Mouse (Mus musculus): ENCODE results near the gene Prepl. TPM values are rescaled to one million over a fixed set of nuclear protein-coding genes. Genes with fewer than 3 reads are reported as not detected.
A peak's percentile ranks its signal among the peaks of the same experiment; 100 is the strongest.

Prepl gene
- polyA plus RNA-seq, 1 experiment from 2014 or later, result 4.5 TPM

DNA sequence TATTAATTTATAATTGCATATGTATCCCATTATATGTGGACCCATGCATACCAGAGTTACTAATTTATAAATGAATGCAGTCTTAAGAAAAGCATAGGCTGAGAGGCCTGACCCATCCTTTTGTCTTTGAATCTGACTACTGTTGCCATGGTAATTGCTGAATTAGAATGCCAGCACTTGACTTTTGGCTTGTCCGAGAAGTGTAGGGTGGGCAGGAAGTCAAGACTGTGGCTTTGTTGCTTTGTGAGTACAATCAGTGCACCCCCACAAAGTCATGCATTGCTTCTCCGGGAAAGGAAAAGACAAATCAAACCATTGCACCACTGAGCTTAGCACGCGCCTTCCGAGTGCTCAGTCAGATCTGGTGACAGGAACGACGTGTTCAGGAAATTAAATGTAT is 11.7 kb upstream of the Prepl start:
- ATAC-seq, result no peak
- TF ChIP-seq CTCF (IDR thresholded peaks at IDR 0.05; ENCODE audit: low read depth), result no peak
- no peak for TF ChIP-seq EP300 (IDR thresholded peaks at IDR 0.05; ENCODE audit: low read depth)

GRCm38 (mm10) chr17:85100232-85100631 is 10.2 kb upstream of the Prepl start:
- no peak overlapping the region for H3K4me3 ChIP-seq (ENCODE audit: low read depth, low read length)
- peaks cover 12% of the 10 kb centered on the region; the same call in 1 of the 2 replicates for H3K36me3 ChIP-seq (replicated peaks; ENCODE audit: insufficient read depth, low read length)
- no peak overlapping the region for H3K4me2 ChIP-seq (ENCODE audit: low read depth, low read length)
- no peak overlapping the region for H3K9ac ChIP-seq (replicated peaks)
- WGBS (ENCODE audit: insufficient replicate concordance), result 94% methylated on average over 3 of the region's 3 CpGs
- TF ChIP-seq CTCF (IDR thresholded peaks at IDR 0.05; ENCODE audit: low read depth) (no peak), EP300 (IDR thresholded peaks at IDR 0.05; ENCODE audit: low read depth) (no peak)
- DNase-seq (no peak), ATAC-seq (no peak)
- no peak overlapping the region for H3K27ac ChIP-seq (ENCODE audit: low read depth)
- H3K4me1 ChIP-seq (ENCODE audit: insufficient read depth), result peaks cover 2% of the 10 kb centered on the region; the same call in 1 of the 2 replicates
- no peaks in the 10 kb centered on the region for H3K27me3 ChIP-seq (ENCODE audit: insufficient read depth, low read length)
- H3K9me3 ChIP-seq (ENCODE audit: low read length), result 0 out of 2 replicates have a peak, but pooled peaks cover 3% of the 10 kb centered on the region

More for the DNA sequence above, 11.7 kb upstream of the Prepl start:
- 0 out of 2 replicates have a peak, but pooled peaks cover 3% of the 10 kb centered on the region for H3K9me3 ChIP-seq (ENCODE audit: low read length)
- H3K4me1 ChIP-seq (ENCODE audit: insufficient read depth), result peaks cover 2% of the 10 kb centered on the region; the same call in 1 of the 2 replicates
- no peak overlapping the region for H3K9ac ChIP-seq (replicated peaks)
- no peaks in the 10 kb centered on the region for H3K27me3 ChIP-seq (ENCODE audit: insufficient read depth, low read length)
- no peak overlapping the region for H3K4me2 ChIP-seq (ENCODE audit: low read depth, low read length)
- H3K4me3 ChIP-seq (ENCODE audit: low read depth, low read length), result no peak overlapping the region
- H3K27ac ChIP-seq (ENCODE audit: low read depth), result no peak overlapping the region
- H3K36me3 ChIP-seq (replicated peaks; ENCODE audit: insufficient read depth, low read length), result peaks cover 12% of the 10 kb centered on the region; the same call in 1 of the 2 replicates
- 89% methylated on average over 7 of the region's 7 CpGs for WGBS (ENCODE audit: insufficient replicate concordance)
- DNase-seq, result no peak

DNA sequence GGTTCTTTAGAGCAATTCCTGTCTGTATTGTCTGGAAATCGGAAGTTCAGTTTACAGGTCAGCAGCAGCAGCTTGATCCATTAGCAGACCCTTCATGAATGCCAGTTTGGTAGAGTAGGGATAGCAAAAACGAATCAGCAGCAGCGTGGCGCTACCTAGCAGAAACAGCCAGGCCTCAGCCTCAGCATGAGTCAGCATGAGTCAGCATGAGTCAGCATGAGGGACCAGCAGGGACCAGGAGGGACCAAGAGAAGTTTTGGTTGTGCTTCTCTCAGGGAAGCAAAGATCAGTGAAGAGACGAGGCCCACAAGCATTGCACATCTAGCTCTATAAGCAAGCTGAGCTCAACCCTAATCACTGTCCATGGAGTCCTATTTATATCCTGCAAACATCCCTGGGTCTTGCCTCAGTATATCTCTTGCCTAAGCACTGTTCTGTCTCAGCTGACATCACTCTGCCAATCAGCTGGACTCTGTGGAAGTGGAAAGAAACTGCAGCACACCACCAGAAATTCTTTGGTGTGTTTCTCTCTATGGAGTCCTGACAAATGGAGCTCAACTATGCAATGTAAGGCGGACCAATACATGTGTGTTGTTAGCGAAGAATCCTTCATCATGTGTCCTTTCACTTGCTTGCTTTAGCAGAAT is 8.8 kb upstream of the Prepl start:
- Histone ChIP-seq H3K4me2 (ENCODE audit: low read depth, low read length) (no peak overlapping the region), H3K4me1 (ENCODE audit: insufficient read depth) (peaks cover 2% of the 10 kb centered on the region; the same call in 1 of the 2 replicates), H3K27me3 (ENCODE audit: insufficient read depth, low read length) (no peaks in the 10 kb centered on the region), H3K9me3 (ENCODE audit: low read length) (0 out of 2 replicates have a peak, but pooled peaks cover 3% of the 10 kb centered on the region), H3K9ac (replicated peaks) (no peak overlapping the region), H3K36me3 (replicated peaks; ENCODE audit: insufficient read depth, low read length) (peaks cover 12% of the 10 kb centered on the region; the same call in 1 of the 2 replicates), H3K27ac (ENCODE audit: low read depth) (no peak overlapping the region), H3K4me3 (ENCODE audit: low read depth, low read length) (no peak overlapping the region)
- 85% methylated on average over 7 of the region's 7 CpGs for WGBS (ENCODE audit: insufficient replicate concordance)
- DNase-seq, result peak; percentile 41
- TF ChIP-seq CTCF (IDR thresholded peaks at IDR 0.05; ENCODE audit: low read depth) (no peak), EP300 (IDR thresholded peaks at IDR 0.05; ENCODE audit: low read depth) (no peak)
- ATAC-seq, result peak; percentile 67

DNA sequence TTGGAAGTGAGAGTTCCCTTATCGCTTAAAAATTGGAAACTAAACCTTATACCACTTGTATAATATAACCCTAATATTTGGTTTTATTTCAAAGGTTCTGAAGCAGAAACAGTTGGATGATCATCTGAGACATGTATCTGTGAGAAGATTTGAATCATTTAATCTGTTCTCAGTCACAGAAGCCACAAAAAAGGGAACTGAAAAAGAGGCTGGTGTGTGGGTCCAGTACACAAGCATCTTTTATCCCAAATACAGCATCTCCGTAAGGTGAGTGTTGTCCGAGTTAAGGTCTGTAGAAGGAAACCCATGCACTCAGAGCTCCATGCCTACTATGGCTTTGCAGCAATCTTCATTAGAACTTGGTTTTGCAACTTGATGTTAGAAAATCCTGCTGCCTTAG is 6.4 kb upstream of the Prepl start:
- DNase-seq (no peak), ATAC-seq (no peak)
- WGBS (ENCODE audit: insufficient replicate concordance), result 87% methylated on average over 3 of the region's 3 CpGs
- Histone ChIP-seq H3K4me1 (ENCODE audit: insufficient read depth) (peaks cover 4% of the 10 kb centered on the region), H3K4me2 (ENCODE audit: low read depth, low read length) (no peak overlapping the region), H3K9ac (replicated peaks) (no peak overlapping the region), H3K27me3 (ENCODE audit: insufficient read depth, low read length) (no peaks in the 10 kb centered on the region), H3K27ac (ENCODE audit: low read depth) (no peak overlapping the region), H3K4me3 (ENCODE audit: low read depth, low read length) (no peak overlapping the region), H3K9me3 (ENCODE audit: low read length) (0 out of 2 replicates have a peak, but pooled peaks cover 3% of the 10 kb centered on the region), H3K36me3 (replicated peaks; ENCODE audit: insufficient read depth, low read length) (peaks cover 12% of the 10 kb centered on the region; the same call in 1 of the 2 replicates)
- TF ChIP-seq CTCF (IDR thresholded peaks at IDR 0.05; ENCODE audit: low read depth) (no peak), EP300 (IDR thresholded peaks at IDR 0.05; ENCODE audit: low read depth) (no peak)

GRCm38 (mm10) chr17:85091762-85092161 is 1.7 kb upstream of the Prepl start:
- ATAC-seq, result no peak
- H3K4me2 ChIP-seq (ENCODE audit: low read depth, low read length), result no peak overlapping the region
- TF ChIP-seq CTCF (IDR thresholded peaks at IDR 0.05; ENCODE audit: low read depth), result no peak
- no peak for TF ChIP-seq EP300 (IDR thresholded peaks at IDR 0.05; ENCODE audit: low read depth)
- no peaks in the 10 kb centered on the region for H3K27me3 ChIP-seq (ENCODE audit: insufficient read depth, low read length)
- H3K36me3 ChIP-seq (replicated peaks; ENCODE audit: insufficient read depth, low read length), result no peaks in the 10 kb centered on the region
- 87% methylated on average over 6 of the region's 6 CpGs for WGBS (ENCODE audit: insufficient replicate concordance)
- H3K4me1 ChIP-seq (ENCODE audit: insufficient read depth), result peaks cover 17% of the 10 kb centered on the region
- DNase-seq, result no peak
- no peak overlapping the region for H3K27ac ChIP-seq (ENCODE audit: low read depth)
- no peak overlapping the region for H3K9ac ChIP-seq (replicated peaks)
- no peaks in the 10 kb centered on the region for H3K9me3 ChIP-seq (ENCODE audit: low read length)
- no peak overlapping the region for H3K4me3 ChIP-seq (ENCODE audit: low read depth, low read length)

GRCm38 (mm10) chr17:85089621-85090020 is 420 bp downstream of the Prepl start:
- ATAC-seq (no peak), DNase-seq (no peak)
- TF ChIP-seq CTCF (IDR thresholded peaks at IDR 0.05; ENCODE audit: low read depth) (no peak), EP300 (IDR thresholded peaks at IDR 0.05; ENCODE audit: low read depth) (no peak)

More at GRCm38 (mm10) chr17:85089621-85090020, 420 bp downstream of the Prepl start:
- peaks cover 17% of the 10 kb centered on the region for H3K4me1 ChIP-seq (ENCODE audit: insufficient read depth)
- H3K36me3 ChIP-seq (replicated peaks; ENCODE audit: insufficient read depth, low read length), result no peaks in the 10 kb centered on the region
- no peaks in the 10 kb centered on the region for H3K9me3 ChIP-seq (ENCODE audit: low read length)
- peak overlapping the region; percentile 79 for H3K4me3 ChIP-seq (ENCODE audit: low read depth, low read length)
- H3K9ac ChIP-seq (replicated peaks), result peak overlapping the region; percentile 81
- H3K27ac ChIP-seq (ENCODE audit: low read depth), result peak overlapping the region; percentile 71
- peak overlapping the region; percentile 94 for H3K4me2 ChIP-seq (ENCODE audit: low read depth, low read length)
- under 1% methylated on average over 16 of the region's 16 CpGs for WGBS (ENCODE audit: insufficient replicate concordance)
- H3K27me3 ChIP-seq (ENCODE audit: insufficient read depth, low read length), result no peaks in the 10 kb centered on the region

All from liver, postnatal 0 days (tissue).